Mouse (Mus musculus): ENCODE data around the gene Zfp710.
"Not testable (repeated sequence)": the region's sequence is repeated elsewhere in the genome, so short reads cannot be mapped to it uniquely, and the experiment has no call there.

Gene Zfp710

GRCm38 (mm10) chr7:80115224-80115590, 90.6 kb downstream of the Zfp710 start, which contains the start of gene Idh2:
Idh2 (minus strand) TSS chr7:80115392.
- DNase-seq: peak; percentile 96

GRCm38 (mm10) chr7:80116158-80116557, 91.5 kb downstream of the Zfp710 start:
- DNase-seq: peak; percentile 48

- no peak for DNase-seq
Observed at GRCm38 (mm10) chr7:80119198-80119597, 94.6 kb downstream of the Zfp710 start.

GRCm38 (mm10) chr7:80121083-80121482, 96.5 kb downstream of the Zfp710 start:
- peak; percentile 76 for DNase-seq

- no peak for DNase-seq
Observed at GRCm38 (mm10) chr7:80123115-80123514, 98.5 kb downstream of the Zfp710 start.

- no peak for DNase-seq
Observed at GRCm38 (mm10) chr7:80123672-80124071, 99.1 kb downstream of the Zfp710 start.

- peak; percentile 32 for DNase-seq
Observed at GRCm38 (mm10) chr7:80129278-80129677, 104.7 kb downstream of the Zfp710 start.

- DNase-seq: peak; percentile 37
Observed at GRCm38 (mm10) chr7:80130344-80131055, 105.9 kb downstream of the Zfp710 start.

GRCm38 (mm10) chr7:80131315-80131714, 106.7 kb downstream of the Zfp710 start:
- DNase-seq: not testable (repeated sequence)

- DNase-seq: peak; percentile 74
Observed at GRCm38 (mm10) chr7:80132541-80132940, 107.9 kb downstream of the Zfp710 start.

- DNase-seq: peak; percentile 95
Observed at GRCm38 (mm10) chr7:80134454-80135172, 110.0 kb downstream of the Zfp710 start.

- DNase-seq: no peak
Observed at GRCm38 (mm10) chr7:80135173-80135532, 110.5 kb downstream of the Zfp710 start.

GRCm38 (mm10) chr7:80138375-80138774, 113.8 kb downstream of the Zfp710 start:
- DNase-seq: no peak

GRCm38 (mm10) chr7:80140815-80141214, 116.2 kb downstream of the Zfp710 start:
- peak; percentile 78 for DNase-seq
